Mouse (Mus musculus) cerebellum, adult 11-12 months (tissue): Measurements from ENCODE around the gene Ttc39d.
"Not testable (repeated sequence)": the region's sequence is repeated elsewhere in the genome, so short reads cannot be mapped to it uniquely, and the experiment has no call there.

ENCODE experiments used
- DNase-seq: peaks from one replicate; pipeline ENCODE4 v3.0.0; 2022

Gene Ttc39d

DNA sequence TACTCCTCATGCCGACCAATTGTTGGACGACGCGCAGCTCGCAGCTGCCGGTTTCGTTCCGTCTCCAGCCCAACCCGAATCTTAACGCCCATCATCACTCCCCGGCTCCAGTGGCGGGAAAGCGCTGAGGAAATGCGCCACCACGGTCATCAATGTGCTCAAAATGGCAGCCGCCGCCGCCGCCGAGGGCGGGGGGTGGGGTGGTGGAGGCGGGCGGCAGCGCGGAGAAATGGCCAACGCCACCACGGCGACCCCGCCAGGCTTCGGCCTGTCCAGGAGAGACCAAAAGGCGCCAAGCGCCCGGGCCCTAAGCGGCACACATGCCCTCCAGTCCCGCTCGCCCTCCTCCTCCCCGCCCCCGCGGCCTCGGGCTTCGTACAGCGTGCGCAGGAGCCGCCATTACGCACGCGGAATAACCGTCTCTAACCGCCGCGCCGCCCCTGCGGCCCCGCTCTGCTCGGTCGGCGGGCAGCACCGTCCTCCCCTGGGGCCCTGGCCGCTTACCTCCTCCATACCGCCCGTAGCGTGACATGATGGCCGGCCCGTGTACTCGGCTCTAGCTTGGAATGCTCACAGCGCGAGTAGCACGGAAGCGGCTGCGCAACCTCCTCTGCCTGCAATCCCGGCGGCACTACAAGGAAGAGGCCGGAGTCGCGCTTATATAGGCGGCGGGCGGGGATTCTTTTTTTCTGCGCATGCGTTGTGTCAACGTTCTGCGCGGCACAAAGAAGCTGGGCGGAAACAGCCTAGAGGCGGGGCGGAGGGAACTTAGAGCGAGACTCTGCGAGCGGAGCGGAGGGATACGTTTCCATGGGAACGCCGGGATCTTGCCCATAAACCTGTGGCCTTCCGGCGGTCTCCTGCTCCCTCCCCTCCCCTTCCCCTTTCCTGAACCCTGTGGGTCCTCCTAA lies at the start of gene Ttc39d, which contains the start of gene Srsf7:
Gene Ttc39d (plus strand): TSS at position 790 of the 911 bp plus-strand sequence.
Gene Srsf7 (minus strand): TSS at position 637 of the 911 bp plus-strand sequence.
- peak; percentile 98 for DNase-seq

DNA sequence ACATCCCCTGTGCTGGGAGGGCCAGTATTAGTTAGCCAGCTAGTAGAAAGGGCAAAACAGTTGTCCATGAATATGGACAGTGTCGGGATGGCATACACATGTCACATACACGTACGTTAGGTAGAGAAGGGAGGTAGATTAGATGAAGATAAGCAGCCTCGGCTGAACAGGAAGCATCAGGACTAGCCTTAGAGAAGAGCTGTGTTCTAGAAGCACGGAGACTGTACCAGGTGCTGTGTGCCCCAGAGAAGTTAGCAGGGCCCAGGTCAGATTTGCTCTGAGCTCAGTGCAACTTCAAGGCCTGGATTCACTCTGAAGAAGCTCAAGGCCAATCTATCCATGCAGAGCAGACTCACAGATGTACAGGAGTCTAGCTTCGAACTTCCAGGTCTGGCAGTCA lies 49.8 kb upstream of the Ttc39d start:
- no peak for DNase-seq

DNA sequence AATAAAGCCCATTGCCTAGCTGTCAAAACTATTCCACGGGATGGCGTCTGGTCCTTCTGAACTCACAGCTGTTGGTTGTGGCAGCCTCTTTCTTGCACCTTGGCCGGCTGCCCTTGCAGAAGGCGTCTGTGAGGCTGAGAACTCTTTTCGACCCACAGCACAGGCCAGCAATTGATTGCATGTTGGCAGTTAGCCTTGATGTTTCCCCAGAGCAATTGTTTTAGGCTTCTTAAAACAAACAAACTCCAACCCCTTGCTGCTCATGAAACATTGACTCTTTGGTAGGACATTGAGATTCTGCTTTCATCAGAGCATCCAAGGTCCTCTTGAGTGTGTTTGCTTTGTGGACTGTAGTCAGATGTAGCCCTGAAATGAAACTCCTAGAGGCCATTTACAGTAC lies 46.8 kb upstream of the Ttc39d start:
- DNase-seq = peak; percentile 43

DNA sequence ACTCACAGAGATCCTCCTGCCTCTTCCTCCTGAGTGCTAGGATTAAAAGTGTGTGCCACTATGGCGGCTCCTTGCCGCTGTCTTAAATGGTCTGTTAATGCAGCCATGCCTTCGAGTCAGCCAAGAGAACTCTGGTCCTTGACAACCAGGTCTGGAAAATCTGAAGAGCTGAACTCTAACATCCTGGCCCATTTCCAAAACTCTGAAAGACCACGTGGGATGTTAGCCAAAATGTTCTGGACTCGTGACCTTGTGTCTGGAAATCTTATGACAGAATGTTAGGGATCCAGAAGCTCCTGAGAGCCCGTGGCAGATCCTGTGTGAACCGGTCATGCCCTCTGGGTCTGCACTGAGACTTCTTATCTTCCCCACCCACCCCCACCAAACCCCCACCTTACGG lies 43.3 kb upstream of the Ttc39d start:
- DNase-seq = no peak

DNA sequence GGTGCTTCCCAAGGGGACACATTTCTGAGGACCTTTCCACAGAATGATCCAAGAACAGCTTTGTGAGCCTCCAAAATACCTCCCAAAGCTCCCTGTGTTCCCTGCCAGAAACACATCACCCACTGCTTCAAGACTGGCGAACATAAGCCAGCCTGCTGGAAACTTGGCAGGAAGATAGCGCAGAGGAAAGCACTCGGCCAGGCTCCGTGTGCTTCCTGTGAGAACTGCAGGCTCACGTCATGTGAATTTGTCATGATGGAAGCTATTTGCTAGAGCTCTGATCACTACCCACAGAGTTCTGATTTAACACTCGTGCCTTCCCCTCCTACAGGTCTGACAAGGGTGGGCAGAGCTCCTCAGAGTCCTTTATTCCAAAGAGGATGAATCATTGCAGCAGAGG lies 41.5 kb upstream of the Ttc39d start:
- peak; percentile 88 for DNase-seq

DNA sequence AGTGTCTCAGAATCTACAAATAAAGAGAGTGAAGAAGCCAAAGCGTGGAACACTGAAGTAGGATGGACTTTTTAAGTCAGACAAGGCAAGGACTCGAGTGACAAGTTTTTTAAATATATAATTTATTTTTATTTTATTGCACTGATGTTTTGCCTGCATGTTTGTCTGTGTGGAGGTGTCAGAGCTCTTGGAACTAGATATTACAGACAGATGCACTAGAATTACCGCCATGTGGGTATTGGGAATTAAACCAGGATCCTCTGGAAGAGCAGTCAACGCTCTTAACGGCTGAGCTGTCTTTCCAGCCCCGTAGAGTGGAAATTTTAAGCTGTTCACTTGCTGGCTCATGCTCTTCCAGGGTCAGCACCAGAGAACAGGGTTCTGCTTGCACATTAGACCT lies 40.9 kb upstream of the Ttc39d start:
- peak; percentile 20 for DNase-seq

DNA sequence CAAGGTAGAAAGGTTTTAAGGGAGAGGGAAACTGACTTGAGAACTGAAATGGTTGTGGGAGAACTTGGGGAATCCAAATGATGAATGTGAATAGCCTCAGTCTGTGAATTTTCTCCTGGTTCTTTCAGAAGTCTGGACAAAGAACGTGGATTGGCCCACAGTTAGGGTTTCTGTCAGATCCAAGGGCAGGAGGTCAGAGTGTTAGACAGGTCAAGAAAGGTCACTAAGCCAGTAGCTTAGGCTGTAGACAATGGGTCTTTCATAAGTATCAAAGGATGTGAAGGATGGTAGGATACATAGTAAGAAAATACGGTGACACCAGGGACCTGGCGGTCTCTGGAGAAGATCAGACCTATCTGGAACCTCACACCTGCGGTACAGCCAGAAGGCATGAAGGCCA lies 39.8 kb upstream of the Ttc39d start:
- peak; percentile 42 for DNase-seq

DNA sequence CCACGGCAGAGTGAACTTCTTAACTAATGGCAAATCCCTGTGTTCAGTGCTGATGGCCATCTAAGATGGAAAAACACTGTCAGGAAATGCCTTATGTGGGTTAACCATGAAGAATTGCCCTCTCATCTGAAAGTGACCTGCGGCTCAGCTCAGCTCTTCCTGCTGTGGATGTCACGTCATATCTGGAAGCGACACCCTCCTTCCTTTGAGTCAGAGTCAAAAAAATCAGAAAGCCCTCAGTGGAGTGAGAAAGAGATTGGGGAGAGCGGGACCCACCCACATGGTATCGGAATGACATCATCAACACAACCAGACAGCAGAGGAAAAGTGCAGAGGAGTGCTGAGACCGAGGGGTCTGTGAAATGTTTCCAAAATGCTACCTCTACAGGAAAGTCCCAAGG lies 39.4 kb upstream of the Ttc39d start:
- DNase-seq = peak; percentile 34

DNA sequence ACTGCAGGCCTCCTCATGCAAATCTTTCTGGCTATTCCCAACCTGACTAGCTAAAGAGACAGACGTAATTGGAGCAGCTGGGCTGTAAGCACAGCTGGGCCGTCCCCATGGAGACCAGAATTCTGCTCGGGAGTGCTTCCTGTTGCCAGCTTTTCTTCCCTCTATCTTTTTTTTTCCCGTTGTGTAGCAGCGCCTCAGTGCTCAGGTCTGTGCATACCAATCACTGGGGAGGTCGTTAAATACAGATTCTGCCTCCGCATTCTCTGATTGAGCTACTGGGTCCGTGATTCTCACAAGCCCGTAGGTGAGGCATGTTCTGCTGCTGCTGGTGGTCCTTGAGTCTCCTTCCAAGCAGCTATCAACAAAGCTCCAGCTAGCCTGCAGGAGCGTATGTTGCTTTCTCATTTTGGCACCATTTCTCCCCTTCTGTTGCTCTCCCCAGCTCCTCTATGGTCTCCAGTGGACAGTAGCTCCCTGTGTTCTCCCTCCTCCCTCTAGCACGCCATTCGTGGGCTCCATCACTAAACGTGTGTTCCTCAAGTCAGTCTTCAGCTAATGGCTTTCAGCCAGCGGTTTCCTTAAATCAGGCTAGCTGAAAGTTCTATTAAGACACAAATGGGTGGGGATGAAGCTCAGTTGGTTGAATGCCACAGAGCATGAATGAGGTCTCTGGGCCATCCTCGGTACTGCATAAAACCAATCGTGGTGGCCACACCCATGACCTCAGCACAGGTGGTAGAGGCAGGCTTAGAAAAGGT lies 38.7 kb upstream of the Ttc39d start:
- peak; percentile 79 for DNase-seq

DNA sequence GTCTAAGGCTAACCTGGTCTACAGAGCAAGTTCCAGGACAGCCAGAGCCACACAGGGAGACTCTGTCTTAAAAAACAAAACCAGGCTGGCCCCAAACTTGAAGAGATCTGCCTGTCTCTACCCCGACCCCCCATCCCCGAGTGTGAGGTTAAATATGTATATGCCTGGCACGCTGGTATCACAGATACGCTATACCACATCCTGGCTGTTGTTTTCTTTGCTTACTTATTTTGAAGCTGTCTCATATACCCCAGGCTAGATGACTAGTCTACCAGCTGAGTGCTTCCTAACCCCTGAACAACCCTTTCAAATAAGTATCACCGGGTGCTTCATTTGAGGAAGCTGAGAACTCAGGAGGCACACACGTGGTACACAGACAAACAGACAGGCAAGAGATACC lies 37.5 kb upstream of the Ttc39d start:
- no peak for DNase-seq

DNA sequence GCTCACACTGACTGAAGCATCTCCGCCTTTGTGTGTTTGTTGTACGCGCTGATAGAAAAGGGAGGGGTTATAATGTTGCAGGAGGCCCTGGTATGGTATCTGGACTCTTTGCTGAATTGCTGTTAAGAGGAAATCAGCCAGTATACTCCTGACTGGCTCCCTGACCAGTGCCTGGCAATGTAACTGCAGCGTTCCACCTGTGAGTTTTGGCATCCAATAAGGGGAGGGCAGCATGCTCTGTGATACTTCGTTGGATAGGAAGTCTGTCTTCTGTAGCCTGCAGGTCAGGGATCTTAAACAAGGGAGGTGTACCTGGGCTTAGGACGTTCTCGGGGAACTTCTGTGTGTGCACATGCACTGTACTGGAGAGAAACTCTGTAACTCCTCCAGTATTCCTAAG lies 36.3 kb upstream of the Ttc39d start:
- DNase-seq = peak; percentile 83

DNA sequence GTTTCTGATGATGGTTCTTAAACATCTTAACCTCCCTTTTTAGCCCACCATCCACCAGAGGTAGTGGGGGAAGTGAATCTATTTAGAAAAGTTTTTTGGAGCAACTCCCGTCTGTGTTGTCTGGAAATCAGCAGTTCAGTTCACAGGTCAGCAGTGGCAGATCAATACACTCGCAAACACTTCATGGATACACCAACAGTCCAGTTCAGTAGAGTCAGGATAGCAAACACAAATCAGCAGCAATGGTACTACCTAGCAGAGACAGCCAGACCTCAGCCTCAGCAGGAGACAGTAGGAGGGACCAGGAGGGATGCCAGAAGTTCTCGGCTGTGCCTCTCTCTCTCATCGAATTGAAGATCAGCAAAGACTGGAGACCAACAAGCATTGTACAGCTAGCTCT lies 35.3 kb upstream of the Ttc39d start:
- no peak for DNase-seq

DNA sequence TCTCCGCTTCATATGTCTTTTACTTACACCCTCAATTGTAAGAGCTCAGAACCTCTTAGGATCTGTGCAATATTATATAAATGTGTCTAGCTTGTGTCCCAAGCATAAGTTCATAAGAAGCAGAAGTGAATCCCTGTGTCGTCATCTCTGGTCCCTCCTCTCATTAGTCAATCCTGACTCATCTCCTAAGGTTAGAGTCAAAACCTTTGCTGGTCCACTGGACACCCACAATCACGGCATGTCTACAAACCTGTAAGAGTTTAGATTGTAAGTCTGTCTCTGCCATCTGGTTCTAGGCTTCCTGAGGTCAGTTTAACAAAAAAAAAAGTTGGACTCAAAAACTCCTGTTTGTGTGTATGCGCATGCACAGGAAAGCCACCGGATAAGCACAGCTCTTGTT lies 34.5 kb upstream of the Ttc39d start:
- no peak for DNase-seq

DNA sequence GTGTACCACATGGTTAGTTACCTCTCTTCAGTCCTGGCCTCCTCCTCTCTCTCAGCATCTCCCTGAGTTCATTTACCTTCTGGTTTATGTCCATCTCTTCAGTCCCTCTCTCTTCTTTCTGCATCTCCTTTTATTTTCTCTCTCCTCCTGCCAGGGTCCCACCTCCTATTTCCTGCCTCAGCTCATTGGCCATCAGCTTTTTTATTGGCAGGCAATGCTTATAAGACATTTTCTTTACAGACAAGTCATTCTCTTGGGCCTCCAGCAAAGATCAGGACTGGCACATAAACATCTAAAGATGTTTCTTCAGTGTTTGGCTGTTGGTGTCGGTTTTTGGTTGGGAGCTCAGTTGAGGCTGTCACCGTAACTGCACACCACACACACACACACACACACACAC lies 33.6 kb upstream of the Ttc39d start:
- DNase-seq = no peak

DNA sequence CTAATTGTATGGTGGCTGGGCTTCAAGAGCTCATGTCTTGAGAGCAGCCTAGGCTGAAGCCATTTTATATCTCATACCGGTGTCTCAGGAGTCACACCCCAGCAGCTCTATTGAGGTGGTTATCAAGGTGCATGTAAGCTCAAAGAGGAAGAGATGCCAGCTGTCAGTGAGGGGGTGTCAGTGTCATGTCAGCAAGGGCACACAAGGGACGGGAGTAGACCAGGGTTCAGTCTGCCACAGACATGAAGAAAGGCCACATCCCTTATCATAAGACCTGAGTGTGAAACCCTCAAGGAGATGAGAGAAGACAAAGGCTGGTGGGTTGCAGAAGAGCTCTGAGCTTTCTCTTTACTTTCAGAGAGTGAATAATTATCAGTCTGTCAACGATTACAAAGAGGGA lies 33.1 kb upstream of the Ttc39d start:
- no peak for DNase-seq

DNA sequence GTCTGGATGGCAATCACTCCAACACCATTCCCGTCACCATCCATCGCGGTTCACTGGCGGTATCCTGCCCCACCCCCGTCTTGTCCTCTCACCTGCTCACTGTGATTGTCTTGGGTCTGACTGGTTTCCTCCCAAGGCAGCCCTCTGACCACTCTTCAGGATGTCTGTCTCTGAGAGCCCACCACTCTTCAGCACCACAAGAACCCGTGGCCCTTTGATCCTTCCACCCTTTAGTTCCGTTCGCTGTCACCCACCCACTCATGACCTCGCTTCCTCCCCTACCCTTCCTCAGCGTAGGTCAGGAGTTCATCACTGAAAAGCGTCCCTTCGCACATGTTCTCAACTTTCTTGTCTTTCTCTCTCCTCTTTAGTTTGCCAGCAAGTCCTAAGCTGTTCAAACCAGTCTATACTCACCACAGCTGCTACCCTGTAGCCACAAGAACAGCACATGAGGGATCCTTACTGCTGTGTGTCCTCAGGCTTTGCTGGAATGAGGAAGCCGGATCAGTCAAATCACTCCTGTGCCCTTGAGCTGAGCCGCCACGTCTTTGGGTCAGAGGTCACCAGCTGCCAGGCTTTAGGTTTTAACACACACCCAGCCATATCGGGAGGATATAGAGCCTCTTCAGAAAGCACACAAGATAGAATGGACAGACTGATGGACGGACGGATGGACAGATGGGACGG lies 32.4 kb upstream of the Ttc39d start:
- DNase-seq = no peak

DNA sequence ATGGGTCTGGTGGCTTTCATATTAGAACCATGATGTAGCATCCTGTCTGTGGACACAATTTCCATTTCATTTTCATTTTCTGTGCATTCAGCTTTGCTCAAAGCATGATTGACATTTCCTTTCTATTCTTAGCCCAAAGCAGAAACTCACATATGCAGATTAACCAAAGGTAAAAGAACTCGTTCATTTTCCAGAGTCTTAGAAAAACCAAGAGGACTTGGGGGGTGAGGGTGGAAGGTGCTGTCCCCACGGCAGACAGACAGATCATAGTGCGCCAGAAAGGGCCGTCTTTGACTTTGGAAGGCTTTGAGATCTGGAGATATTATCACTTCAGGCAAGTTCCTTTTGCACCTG lies 31.9 kb upstream of the Ttc39d start:
- no peak for DNase-seq

DNA sequence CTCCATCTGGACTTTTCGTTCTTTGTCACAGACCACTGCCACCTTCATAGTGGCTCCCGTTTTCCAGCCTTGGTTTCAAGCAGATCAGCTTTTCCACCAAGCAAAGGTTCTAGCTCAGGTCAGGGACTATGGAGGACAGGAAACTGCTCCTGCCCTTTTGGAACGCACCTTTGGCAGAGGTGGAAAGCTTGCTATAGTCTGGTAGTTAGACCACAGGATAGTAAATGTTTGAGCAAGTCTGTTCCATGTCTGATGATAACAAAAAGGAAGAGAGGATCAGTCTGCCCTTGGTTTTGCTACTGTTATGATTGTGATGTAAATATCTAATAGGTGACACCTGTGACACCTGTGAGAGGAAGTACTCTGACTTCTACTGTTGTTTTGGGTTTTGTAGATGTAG lies 31.3 kb upstream of the Ttc39d start:
- no peak for DNase-seq

DNA sequence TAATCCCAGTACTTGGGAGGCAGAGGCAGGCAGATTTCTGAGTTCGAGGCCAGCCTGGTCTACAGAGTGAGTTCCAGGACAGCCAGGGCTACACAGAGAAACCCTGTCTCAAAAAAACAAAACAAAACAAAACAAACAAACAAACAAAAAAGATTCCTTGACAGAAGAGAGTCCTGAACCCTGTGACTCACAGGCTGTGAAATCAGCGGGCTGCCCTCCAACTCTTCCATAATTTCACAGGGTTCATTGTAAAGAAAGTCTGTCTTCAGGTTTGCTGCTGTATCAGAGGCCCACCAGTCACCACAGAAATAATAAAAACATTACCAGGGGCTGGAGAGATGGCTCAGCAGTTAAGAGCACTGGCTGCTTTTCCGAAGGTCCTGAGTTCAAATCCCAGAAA lies 28.4 kb upstream of the Ttc39d start:
- DNase-seq = not testable (repeated sequence)

DNA sequence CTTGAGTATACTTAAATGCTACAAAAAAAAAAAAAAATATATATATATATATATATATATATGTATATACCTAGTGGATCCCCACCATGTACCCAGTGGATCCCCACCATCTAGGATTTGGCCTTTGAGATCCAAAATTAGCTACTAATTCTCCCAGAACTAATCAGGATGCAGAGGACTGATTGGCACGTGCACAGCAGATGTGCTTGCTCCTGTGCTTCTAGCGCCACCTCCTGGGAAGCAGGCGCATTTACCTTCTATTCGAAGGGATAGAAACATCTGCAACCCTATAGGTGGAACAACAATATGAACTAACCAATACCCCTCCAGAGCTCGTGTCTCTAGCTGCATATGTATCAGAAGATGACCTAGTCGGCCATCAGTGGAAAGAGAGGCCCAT lies 27.3 kb upstream of the Ttc39d start:
- DNase-seq = peak; percentile 69

DNA sequence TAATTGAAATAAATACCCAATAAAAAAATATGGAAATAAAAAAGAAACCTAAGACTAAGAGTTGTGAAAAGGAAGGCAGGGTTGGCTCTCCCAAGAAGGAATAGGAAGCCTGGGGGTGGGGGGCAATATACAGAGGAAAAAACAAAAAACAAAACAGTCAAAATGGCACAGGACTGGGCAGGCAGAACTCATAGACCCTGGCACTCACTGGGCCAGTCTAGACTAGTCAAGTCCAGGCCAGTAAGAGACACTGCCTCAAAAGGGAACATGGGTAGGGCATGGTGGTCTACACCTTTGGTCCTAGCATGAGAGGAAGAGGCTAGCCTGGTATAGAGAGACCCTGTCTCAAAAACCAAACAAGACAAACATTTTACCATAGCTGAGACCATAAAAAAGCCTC lies 26.8 kb upstream of the Ttc39d start:
- no peak for DNase-seq

DNA sequence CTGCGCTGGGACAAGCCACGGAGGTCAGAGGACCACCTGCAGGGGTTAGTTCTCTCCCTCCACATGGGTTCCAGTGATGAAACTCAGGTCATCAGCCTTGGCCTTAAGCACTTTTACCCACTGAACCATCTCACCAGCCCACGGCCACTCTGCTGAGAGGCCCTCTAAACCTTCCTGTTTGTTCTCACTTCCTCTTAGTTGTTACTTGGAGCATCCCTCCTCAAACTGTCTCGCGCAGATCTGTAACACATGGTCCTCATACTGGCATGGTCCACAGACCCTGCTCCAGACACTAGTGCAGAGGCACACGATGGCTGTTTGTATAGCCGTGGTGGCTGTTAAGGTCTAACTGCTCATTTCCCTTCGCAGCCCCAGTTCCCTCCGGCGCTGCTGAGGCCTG lies 23.6 kb upstream of the Ttc39d start:
- no peak for DNase-seq

DNA sequence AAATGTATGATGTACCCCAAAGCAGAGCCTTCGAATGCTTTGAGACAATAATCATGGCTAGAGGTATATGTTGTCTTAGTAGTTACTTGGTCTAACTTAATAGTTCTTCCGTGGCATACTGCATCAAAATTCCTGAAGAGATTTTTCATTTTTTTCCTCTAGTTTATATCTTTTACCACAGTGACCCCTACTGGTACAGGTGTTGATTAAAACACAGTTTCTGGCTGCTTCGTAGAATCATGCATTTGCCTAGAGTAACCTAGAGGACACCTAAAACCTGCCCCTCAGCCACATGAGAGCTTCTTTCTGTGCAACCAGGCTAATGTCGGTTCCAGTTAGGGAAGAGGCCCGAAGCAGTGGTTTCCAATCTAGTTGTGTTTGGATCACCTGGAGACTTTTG lies 14.2 kb upstream of the Ttc39d start:
- DNase-seq = no peak
